Mouse (Mus musculus): Measurements from ENCODE around the gene Olfr1513. TPM values are rescaled to one million over a fixed set of nuclear protein-coding genes. Genes with fewer than 3 reads are reported as not detected.
A peak's percentile ranks its signal among the peaks of the same experiment; 100 is the strongest.

Gene Olfr1513
- polyA plus RNA-seq, 1 experiment from 2014 or later, result not detected

GRCm38 (mm10) chr14:52331069-52331750 lies 25.0 kb downstream of the Olfr1513 start:
- H3K4me3 ChIP-seq (ENCODE audit: low read depth, low read length), result no peak overlapping the region
- no peak overlapping the region for H3K27ac ChIP-seq (ENCODE audit: low read depth, low read length)
- no peaks in the 10 kb centered on the region for H3K36me3 ChIP-seq (ENCODE audit: control insufficient read depth, insufficient read depth, low read length)
- no peak overlapping the region for H3K9ac ChIP-seq (ENCODE audit: low read depth, low read length)
- 24% methylated on average over 4 of the region's 4 CpGs for WGBS (ENCODE audit: insufficient replicate concordance)
- H3K4me2 ChIP-seq, result no peak overlapping the region
- peaks cover 38% of the 10 kb centered on the region for H3K27me3 ChIP-seq (ENCODE audit: control insufficient read depth, insufficient read depth, low read length)
- H3K9me3 ChIP-seq (replicated peaks; ENCODE audit: control insufficient read depth, low read length), result no peaks in the 10 kb centered on the region
- no peak for ATAC-seq (replicated peaks; ENCODE audit: insufficient number of reproducible peaks, low FRiP score, low TSS enrichment)
- H3K4me1 ChIP-seq (ENCODE audit: control insufficient read depth, insufficient read depth, low read length), result no peaks in the 10 kb centered on the region

DNA sequence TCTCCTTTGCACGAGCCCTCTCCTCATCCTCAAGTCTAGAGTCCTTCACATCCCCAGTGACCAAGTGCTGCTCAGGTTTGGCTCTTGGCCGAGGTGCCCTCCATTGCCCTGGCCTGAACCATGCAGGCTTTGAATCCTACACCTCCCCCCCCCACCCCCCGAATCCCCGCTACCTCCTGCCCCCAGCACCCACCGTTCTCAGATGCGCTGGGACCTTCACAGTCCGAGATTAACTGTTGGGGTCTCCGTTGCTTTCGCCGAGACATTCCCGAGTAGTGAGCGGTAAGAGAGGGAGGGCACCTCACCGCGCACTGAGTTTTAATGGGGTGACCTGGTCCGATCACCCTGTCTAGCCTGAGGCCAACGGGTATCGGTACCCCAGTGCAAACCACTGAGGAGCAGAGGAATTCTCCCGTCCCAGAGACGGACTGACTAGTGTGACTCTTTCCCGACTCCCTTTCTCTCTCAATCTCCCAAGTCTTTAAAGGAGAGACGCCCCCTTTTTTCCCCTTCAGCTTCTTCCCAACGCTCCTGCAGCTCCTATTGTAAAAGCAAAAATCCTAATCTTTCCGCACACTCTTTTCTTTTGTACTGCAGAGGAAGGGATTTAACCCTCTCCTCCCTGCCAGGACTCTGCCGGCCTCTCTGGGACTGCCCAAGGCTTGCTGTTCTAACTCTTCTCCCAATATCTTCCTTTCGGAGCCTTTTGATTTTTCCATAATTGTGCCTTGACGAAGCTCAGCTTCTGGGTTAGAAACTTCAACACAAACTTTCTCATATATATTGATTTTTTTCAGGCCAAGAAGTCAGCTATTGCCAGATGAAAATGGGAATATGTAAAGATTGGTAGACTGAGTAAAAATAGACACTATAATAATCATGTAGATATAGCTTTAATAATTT lies 28.0 kb downstream of the Olfr1513 start, which contains the start of gene Sall2:
Gene Sall2 (minus strand): TSS at position 853 of the 903 bp plus-strand sequence.
- Histone ChIP-seq H3K27me3 (ENCODE audit: control insufficient read depth, insufficient read depth, low read length) (peaks cover 45% of the 10 kb centered on the region), H3K9ac (ENCODE audit: low read depth, low read length) (no peak within 1 kb of the TSS), H3K4me3 (ENCODE audit: low read depth, low read length) (peak within 1 kb of the TSS; percentile 36), H3K27ac (ENCODE audit: low read depth, low read length) (no peak within 1 kb of the TSS), H3K36me3 (ENCODE audit: control insufficient read depth, insufficient read depth, low read length) (no peaks in the 10 kb centered on the region), H3K9me3 (replicated peaks; ENCODE audit: control insufficient read depth, low read length) (no peaks in the 10 kb centered on the region), H3K4me1 (ENCODE audit: control insufficient read depth, insufficient read depth, low read length) (no peaks in the 10 kb centered on the region), H3K4me2 (peak within 1 kb of the TSS; percentile 70)
- ATAC-seq (replicated peaks; ENCODE audit: insufficient number of reproducible peaks, low FRiP score, low TSS enrichment), result no peak
- WGBS (ENCODE audit: insufficient replicate concordance), result under 1% methylated on average over 26 of the region's 26 CpGs

DNA sequence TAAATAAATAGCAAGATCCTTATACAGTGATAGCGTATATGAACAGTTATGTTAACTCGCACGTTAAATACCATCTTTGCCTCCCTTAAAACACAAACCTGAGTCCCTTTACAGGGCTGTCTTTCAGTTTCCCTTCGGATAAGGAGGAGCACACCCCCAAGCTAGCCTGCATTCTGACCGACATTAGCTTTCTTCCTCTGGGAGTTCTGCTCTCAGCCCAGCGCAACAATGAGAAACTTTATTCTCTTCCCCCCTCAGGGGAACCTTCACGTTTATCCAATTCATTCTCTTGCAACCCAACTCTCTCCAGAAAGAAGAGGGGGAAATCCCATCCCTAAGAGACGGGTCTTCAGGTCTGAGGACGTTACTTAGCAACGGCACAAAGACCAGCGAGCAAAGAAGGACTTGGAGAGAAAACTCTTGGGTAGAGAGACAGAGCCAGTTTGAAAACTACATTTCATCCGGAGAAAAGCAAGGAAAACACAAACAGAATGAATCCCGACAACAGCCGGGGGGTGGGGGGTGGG lies 28.8 kb downstream of the Olfr1513 start:
- H3K9me3 ChIP-seq (replicated peaks; ENCODE audit: control insufficient read depth, low read length), result no peaks in the 10 kb centered on the region
- WGBS (ENCODE audit: insufficient replicate concordance), result 3% methylated on average over 14 of the region's 14 CpGs
- ATAC-seq (replicated peaks; ENCODE audit: insufficient number of reproducible peaks, low FRiP score, low TSS enrichment), result no peak
- H3K27me3 ChIP-seq (ENCODE audit: control insufficient read depth, insufficient read depth, low read length), result peaks cover 45% of the 10 kb centered on the region
- H3K9ac ChIP-seq (ENCODE audit: low read depth, low read length), result no peak overlapping the region
- no peaks in the 10 kb centered on the region for H3K36me3 ChIP-seq (ENCODE audit: control insufficient read depth, insufficient read depth, low read length)
- H3K4me2 ChIP-seq, result peak overlapping the region; percentile 70
- peak overlapping the region; percentile 36 for H3K4me3 ChIP-seq (ENCODE audit: low read depth, low read length)
- H3K27ac ChIP-seq (ENCODE audit: low read depth, low read length), result no peak overlapping the region
- no peaks in the 10 kb centered on the region for H3K4me1 ChIP-seq (ENCODE audit: control insufficient read depth, insufficient read depth, low read length)

- 13% methylated on average over 4 of the region's 4 CpGs for WGBS (ENCODE audit: insufficient replicate concordance)
- H3K9me3 ChIP-seq (replicated peaks; ENCODE audit: control insufficient read depth, low read length), result no peaks in the 10 kb centered on the region
- H3K4me3 ChIP-seq (ENCODE audit: low read depth, low read length), result no peak overlapping the region
- no peak overlapping the region for H3K27ac ChIP-seq (ENCODE audit: low read depth, low read length)
- H3K4me2 ChIP-seq, result no peak overlapping the region
- no peak overlapping the region for H3K9ac ChIP-seq (ENCODE audit: low read depth, low read length)
- H3K27me3 ChIP-seq (ENCODE audit: control insufficient read depth, insufficient read depth, low read length), result peaks cover 35% of the 10 kb centered on the region
- no peaks in the 10 kb centered on the region for H3K36me3 ChIP-seq (ENCODE audit: control insufficient read depth, insufficient read depth, low read length)
- H3K4me1 ChIP-seq (ENCODE audit: control insufficient read depth, insufficient read depth, low read length), result no peaks in the 10 kb centered on the region
- no peak for ATAC-seq (replicated peaks; ENCODE audit: insufficient number of reproducible peaks, low FRiP score, low TSS enrichment)
Observed at GRCm38 (mm10) chr14:52325890-52326289, 30.3 kb downstream of the Olfr1513 start.

GRCm38 (mm10) chr14:52319361-52319760 lies 36.8 kb downstream of the Olfr1513 start:
- Histone ChIP-seq H3K27ac (ENCODE audit: low read depth, low read length) (no peak overlapping the region), H3K36me3 (ENCODE audit: control insufficient read depth, insufficient read depth, low read length) (peaks cover under 1% of the 10 kb centered on the region), H3K4me2 (no peak overlapping the region), H3K4me1 (ENCODE audit: control insufficient read depth, insufficient read depth, low read length) (peaks cover 9% of the 10 kb centered on the region; the same call in 1 of the 2 replicates), H3K9ac (ENCODE audit: low read depth, low read length) (no peak overlapping the region), H3K9me3 (replicated peaks; ENCODE audit: control insufficient read depth, low read length) (no peaks in the 10 kb centered on the region), H3K27me3 (ENCODE audit: control insufficient read depth, insufficient read depth, low read length) (peaks cover 3% of the 10 kb centered on the region; the same call in 1 of the 2 replicates), H3K4me3 (ENCODE audit: low read depth, low read length) (no peak overlapping the region)
- WGBS (ENCODE audit: insufficient replicate concordance), result 45% methylated on average over 6 of the region's 6 CpGs
- no peak for ATAC-seq (replicated peaks; ENCODE audit: insufficient number of reproducible peaks, low FRiP score, low TSS enrichment)

GRCm38 (mm10) chr14:52316441-52317225 lies 39.6 kb downstream of the Olfr1513 start:
- Histone ChIP-seq H3K9me3 (replicated peaks; ENCODE audit: control insufficient read depth, low read length) (no peaks in the 10 kb centered on the region), H3K27me3 (ENCODE audit: control insufficient read depth, insufficient read depth, low read length) (peaks cover 3% of the 10 kb centered on the region; the same call in 1 of the 2 replicates), H3K27ac (ENCODE audit: low read depth, low read length) (peak overlapping the region; percentile 85; the same call in 1 of the 2 replicates), H3K4me1 (ENCODE audit: control insufficient read depth, insufficient read depth, low read length) (peaks cover 12% of the 10 kb centered on the region; the same call in 1 of the 2 replicates), H3K4me2 (peak overlapping the region; percentile 84), H3K36me3 (ENCODE audit: control insufficient read depth, insufficient read depth, low read length) (peaks cover 26% of the 10 kb centered on the region), H3K9ac (ENCODE audit: low read depth, low read length) (peak overlapping the region; percentile 86), H3K4me3 (ENCODE audit: low read depth, low read length) (peak overlapping the region; percentile 74)
- 9% methylated on average over 16 of the region's 16 CpGs for WGBS (ENCODE audit: insufficient replicate concordance)
- ATAC-seq (replicated peaks; ENCODE audit: insufficient number of reproducible peaks, low FRiP score, low TSS enrichment), result peak; percentile 46

GRCm38 (mm10) chr14:52315792-52316440 lies 40.3 kb downstream of the Olfr1513 start:
- ATAC-seq (replicated peaks; ENCODE audit: insufficient number of reproducible peaks, low FRiP score, low TSS enrichment), result peak; percentile 83
- peaks cover 12% of the 10 kb centered on the region; the same call in 1 of the 2 replicates for H3K4me1 ChIP-seq (ENCODE audit: control insufficient read depth, insufficient read depth, low read length)
- peaks cover 29% of the 10 kb centered on the region for H3K36me3 ChIP-seq (ENCODE audit: control insufficient read depth, insufficient read depth, low read length)
- WGBS (ENCODE audit: insufficient replicate concordance), result 2% methylated on average over 34 of the region's 41 CpGs
- peak overlapping the region; percentile 74 for H3K4me3 ChIP-seq (ENCODE audit: low read depth, low read length)
- peak overlapping the region; percentile 84 for H3K4me2 ChIP-seq
- peak overlapping the region; percentile 86 for H3K9ac ChIP-seq (ENCODE audit: low read depth, low read length)
- H3K27me3 ChIP-seq (ENCODE audit: control insufficient read depth, insufficient read depth, low read length), result peaks cover 3% of the 10 kb centered on the region; the same call in 1 of the 2 replicates
- H3K27ac ChIP-seq (ENCODE audit: low read depth, low read length), result peak overlapping the region; percentile 85
- H3K9me3 ChIP-seq (replicated peaks; ENCODE audit: control insufficient read depth, low read length), result no peaks in the 10 kb centered on the region
